Mouse (Mus musculus): ENCODE data around the gene Erbb4. TPM values are rescaled to one million over a fixed set of nuclear protein-coding genes. Genes with fewer than 3 reads are reported as not detected.
A peak's percentile ranks its signal among the peaks of the same experiment; 100 is the strongest.

Erbb4 gene
- polyA plus RNA-seq, 1 experiment from 2014 or later: 0.65 TPM

DNA sequence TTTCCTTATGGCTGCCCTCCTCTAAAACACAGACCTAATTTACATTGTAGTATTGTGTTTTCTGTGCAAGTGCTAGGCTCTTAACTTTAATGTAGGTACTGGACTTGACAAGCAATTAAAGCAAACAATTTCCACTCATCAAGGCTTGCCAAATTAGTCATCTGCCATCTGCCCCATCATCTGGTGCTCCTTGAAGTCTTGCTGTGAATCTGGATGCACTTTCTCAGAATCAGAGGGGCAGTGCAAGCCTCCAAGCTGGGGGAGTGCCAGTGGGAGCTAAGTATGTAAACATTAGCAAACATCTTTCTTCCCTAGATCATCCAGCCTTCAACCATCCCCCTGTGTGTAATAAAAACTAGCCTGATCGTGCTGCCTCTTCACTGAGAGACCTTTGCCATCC is 358.9 kb downstream of the Erbb4 start:
- Histone ChIP-seq H3K4me2 (no peak overlapping the region), H3K27ac (no peak overlapping the region), H3K9ac (replicated peaks) (no peak overlapping the region), H3K4me3 (replicated peaks) (no peak overlapping the region), H3K9me3 (no peaks in the 10 kb centered on the region), H3K36me3 (no peaks in the 10 kb centered on the region), H3K4me1 (replicated peaks) (no peaks in the 10 kb centered on the region), H3K27me3 (no peaks in the 10 kb centered on the region)
- no peak for ATAC-seq (ENCODE audit: insufficient number of reproducible peaks, insufficient read depth, low FRiP score, low TSS enrichment, low read depth)
- 31% methylated on average over 1 of the region's 1 CpGs for whole genome bisulfite sequencing

DNA sequence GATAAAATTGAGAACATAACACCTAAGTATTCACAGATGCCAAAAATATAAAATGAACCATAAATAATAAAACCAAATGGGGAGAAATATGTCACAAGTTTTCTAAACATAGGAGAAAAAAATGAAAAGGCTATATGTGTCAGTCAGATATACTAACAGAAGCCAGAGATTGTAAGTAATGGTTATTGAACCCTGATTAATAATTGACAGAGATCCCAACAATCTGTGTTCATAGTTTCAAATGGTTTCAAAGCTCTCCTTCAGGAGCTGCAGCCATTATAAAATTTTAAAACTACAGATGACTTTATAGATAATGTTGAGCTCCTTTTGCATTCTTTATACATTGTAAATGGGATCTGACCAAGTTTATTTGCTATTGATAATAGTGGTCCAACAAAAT is 426.4 kb downstream of the Erbb4 start:
- H3K36me3 ChIP-seq: no peaks in the 10 kb centered on the region
- H3K9me3 ChIP-seq: no peaks in the 10 kb centered on the region
- no peaks in the 10 kb centered on the region for H3K4me1 ChIP-seq (replicated peaks)
- H3K9ac ChIP-seq (replicated peaks): no peak overlapping the region
- no peak overlapping the region for H3K4me2 ChIP-seq
- no peak for ATAC-seq (ENCODE audit: insufficient number of reproducible peaks, insufficient read depth, low FRiP score, low TSS enrichment, low read depth)
- H3K27ac ChIP-seq: no peak overlapping the region
- H3K27me3 ChIP-seq: no peaks in the 10 kb centered on the region
- H3K4me3 ChIP-seq (replicated peaks): no peak overlapping the region

DNA sequence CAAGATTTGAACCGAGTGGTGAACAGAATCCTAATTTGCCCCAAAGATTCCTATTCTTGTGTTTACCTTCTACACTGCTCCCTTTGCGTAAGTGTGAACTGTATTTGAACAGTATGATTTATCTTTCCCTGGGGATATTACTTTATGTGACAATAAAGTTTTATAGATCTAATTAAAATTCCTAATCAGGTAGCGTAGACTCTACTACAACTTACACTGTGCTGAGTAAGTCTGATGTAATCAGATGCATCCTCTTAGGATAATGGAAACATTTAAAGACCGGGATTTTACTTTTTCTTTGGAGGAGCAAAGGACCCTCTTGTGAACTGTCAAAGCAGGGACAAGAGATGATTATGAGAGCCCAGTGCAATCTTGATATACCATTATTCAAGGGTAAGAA is 433.2 kb downstream of the Erbb4 start:
- ATAC-seq (ENCODE audit: insufficient number of reproducible peaks, insufficient read depth, low FRiP score, low TSS enrichment, low read depth): 0 out of 2 replicates have a peak, but pooled peaks have one; percentile 47
- Histone ChIP-seq H3K4me2 (no peak overlapping the region), H3K4me3 (replicated peaks) (no peak overlapping the region), H3K9ac (replicated peaks) (no peak overlapping the region), H3K4me1 (replicated peaks) (no peaks in the 10 kb centered on the region), H3K27me3 (no peaks in the 10 kb centered on the region), H3K9me3 (no peaks in the 10 kb centered on the region), H3K36me3 (no peaks in the 10 kb centered on the region), H3K27ac (no peak overlapping the region)
- 58% methylated on average over 4 of the region's 4 CpGs for WGBS

DNA sequence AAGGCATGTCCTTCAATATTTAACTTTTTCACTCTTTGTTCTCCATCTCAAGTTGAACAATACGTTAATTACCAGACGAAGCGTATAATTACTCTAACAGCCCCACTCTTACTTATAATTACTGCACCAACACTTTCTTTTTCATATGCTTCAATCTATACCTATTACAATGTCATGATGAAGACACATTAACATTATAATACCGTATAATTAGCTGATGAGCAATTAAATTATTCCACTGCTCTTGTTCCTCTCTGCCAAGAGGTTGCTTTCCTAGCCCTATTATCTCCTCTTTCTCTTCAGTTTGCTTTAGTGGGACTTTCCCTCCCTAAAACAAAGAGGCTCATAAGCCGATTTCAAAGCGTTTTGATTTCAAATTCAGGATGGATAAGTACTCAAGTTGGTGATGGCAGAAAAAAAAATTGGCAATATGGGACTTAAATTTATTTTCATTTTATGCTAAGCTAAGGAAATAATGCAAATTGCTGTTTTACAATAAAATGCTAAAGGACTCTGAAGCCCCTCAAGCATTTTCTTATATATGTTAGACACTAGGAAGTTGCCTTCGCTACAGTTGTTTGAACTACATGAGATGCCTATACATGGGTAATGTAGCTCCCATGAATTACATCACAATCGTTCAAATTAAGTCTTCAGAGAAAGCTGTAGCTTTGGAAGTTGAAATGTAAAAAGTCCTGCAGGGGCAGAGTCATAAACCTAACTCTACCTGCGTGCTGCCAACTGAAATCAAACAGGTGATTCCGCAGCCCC is 440.8 kb downstream of the Erbb4 start:
- no peaks in the 10 kb centered on the region for H3K9me3 ChIP-seq
- ATAC-seq (ENCODE audit: insufficient number of reproducible peaks, insufficient read depth, low FRiP score, low TSS enrichment, low read depth): no peak
- H3K9ac ChIP-seq (replicated peaks): no peak overlapping the region
- no peak overlapping the region for H3K4me2 ChIP-seq
- no peaks in the 10 kb centered on the region for H3K27me3 ChIP-seq
- WGBS: 87% methylated on average over 10 of the region's 10 CpGs
- no peaks in the 10 kb centered on the region for H3K36me3 ChIP-seq
- no peak overlapping the region for H3K4me3 ChIP-seq (replicated peaks)
- no peak overlapping the region for H3K27ac ChIP-seq
- no peaks in the 10 kb centered on the region for H3K4me1 ChIP-seq (replicated peaks)

DNA sequence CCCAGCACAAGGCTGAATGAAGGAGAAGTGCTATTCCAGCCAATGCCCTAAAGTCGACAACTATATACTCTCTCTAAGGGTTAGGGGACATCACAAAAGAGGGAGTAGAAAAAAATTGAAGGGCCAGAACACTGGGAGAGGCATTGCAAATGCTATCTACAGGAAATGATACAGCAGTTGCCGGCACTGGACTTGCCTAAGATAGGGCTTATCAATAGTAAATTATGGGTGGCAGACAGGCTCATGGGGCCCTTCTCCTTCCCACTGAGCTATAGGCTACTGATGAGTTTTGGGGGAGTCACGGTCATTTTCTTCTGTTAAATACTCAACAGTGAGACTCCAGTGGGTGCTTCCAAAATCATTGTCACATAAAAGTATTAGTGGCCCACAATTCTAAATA is 517.4 kb downstream of the Erbb4 start:
- H3K27me3 ChIP-seq: no peaks in the 10 kb centered on the region
- ATAC-seq (ENCODE audit: insufficient number of reproducible peaks, insufficient read depth, low FRiP score, low TSS enrichment, low read depth): no peak

DNA sequence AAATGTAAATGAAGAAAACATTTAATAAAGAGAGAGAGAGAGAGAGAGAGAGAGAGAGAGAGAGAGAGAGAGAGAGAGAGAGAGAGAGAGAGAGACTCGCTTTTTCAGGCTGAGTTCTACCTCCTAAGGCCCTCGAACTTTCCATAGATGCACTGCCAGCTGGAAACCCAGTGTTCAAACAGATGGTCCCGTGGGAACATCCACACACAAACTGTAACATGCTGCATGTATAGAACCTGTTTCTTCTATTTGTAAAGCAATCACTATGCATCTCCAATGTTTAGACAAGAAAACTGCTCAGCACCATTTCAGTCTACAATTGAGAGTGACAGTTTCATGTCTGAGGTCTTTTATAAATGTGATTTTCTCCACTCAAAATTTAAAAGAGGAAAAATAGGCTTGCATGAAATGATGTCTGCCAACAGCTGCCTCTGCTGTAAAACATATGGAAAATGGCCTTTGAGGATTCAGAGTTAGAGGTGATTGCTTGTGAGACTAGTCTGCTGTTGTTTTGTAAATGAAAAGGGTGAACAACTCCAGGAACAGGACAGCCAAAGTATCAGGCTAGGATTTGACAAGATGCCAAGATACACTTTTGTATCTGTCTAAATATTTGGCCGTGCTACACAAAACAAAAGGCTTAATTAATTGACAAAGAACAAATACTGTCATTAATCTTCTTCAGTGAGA is 533.9 kb downstream of the Erbb4 start:
- Histone ChIP-seq H3K27ac (no peak overlapping the region), H3K4me1 (replicated peaks) (no peaks in the 10 kb centered on the region), H3K4me3 (replicated peaks) (no peak overlapping the region), H3K36me3 (no peaks in the 10 kb centered on the region), H3K27me3 (no peaks in the 10 kb centered on the region), H3K9ac (replicated peaks) (no peak overlapping the region), H3K4me2 (no peak overlapping the region), H3K9me3 (no peaks in the 10 kb centered on the region)
- WGBS: 85% methylated on average over 4 of the region's 4 CpGs
- ATAC-seq (ENCODE audit: insufficient number of reproducible peaks, insufficient read depth, low FRiP score, low TSS enrichment, low read depth): no peak

More for the DNA sequence above, 517.4 kb downstream of the Erbb4 start:
- WGBS: 90% methylated on average over 3 of the region's 3 CpGs
- Histone ChIP-seq H3K27ac (no peak overlapping the region), H3K4me1 (replicated peaks) (no peaks in the 10 kb centered on the region), H3K4me3 (replicated peaks) (no peak overlapping the region), H3K9me3 (no peaks in the 10 kb centered on the region), H3K4me2 (no peak overlapping the region), H3K36me3 (no peaks in the 10 kb centered on the region), H3K9ac (replicated peaks) (no peak overlapping the region)

DNA sequence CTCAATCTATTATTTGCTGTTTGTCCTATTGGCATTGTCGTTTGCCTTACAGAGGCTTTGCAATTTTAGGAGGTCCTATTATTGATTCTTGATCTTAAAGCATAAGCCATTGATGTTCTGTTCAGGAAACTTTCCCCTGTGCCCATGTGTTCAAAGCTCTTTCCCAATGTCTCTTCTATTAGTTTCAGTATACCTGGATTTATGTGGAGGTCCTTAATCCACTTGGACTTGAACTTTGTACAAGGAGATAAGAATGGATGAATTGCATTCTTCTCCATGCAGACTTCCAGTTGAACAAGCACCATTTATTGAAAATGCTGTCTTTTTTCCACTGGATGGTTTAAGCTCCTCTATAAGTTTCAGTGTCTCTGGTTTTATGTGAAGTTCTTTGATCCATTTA is 536.9 kb downstream of the Erbb4 start:
- Histone ChIP-seq H3K36me3 (no peaks in the 10 kb centered on the region), H3K4me3 (replicated peaks) (no peak overlapping the region), H3K9ac (replicated peaks) (no peak overlapping the region), H3K9me3 (no peaks in the 10 kb centered on the region), H3K4me1 (replicated peaks) (no peaks in the 10 kb centered on the region), H3K4me2 (no peak overlapping the region), H3K27ac (no peak overlapping the region), H3K27me3 (no peaks in the 10 kb centered on the region)
- ATAC-seq (ENCODE audit: insufficient number of reproducible peaks, insufficient read depth, low FRiP score, low TSS enrichment, low read depth): no peak
- WGBS: 82% methylated on average over 1 of the region's 1 CpGs

DNA sequence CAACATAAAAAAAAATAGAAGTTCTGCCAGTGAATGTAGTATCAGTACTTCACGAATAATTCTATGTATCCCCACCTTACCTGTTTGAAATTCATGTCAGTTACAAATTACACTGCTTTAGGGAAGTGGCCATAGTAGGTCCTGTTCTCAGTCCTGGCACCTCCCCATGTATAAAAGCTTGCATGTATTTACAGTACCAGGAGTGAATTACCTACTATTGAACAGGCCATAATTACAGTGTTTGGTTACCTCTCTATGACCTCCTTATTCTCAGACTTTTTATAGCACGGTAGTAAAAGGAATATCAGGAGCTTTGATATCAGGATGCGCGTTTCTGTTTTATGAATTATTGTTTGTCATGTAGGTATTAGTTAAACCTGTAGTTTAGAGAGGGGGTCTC is 564.9 kb downstream of the Erbb4 start:
- 85% methylated on average over 4 of the region's 4 CpGs for WGBS
- Histone ChIP-seq H3K4me1 (replicated peaks) (no peaks in the 10 kb centered on the region), H3K27me3 (no peaks in the 10 kb centered on the region), H3K36me3 (no peaks in the 10 kb centered on the region), H3K9me3 (no peaks in the 10 kb centered on the region), H3K4me2 (no peak overlapping the region), H3K4me3 (replicated peaks) (no peak overlapping the region), H3K27ac (no peak overlapping the region), H3K9ac (replicated peaks) (no peak overlapping the region)
- no peak for ATAC-seq (ENCODE audit: insufficient number of reproducible peaks, insufficient read depth, low FRiP score, low TSS enrichment, low read depth)

DNA sequence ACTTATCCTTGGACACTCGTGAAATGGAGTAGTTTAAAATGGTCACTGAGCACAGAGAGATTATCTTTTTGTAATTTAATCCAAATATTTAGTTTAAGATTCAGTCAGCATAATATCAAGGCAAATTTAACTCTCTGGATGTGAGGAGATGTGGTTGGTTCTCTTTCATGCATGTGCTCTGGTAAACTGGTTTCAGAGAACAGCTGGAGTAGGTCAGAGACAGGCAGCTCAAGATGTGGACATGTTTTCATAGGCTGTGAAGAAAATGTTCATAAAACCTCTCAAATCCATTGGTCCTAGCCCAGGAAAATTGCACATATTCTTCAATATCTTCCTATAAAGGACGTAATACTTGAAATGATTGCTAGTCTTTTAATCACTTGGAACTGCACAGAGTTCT is 590.0 kb downstream of the Erbb4 start:
- H3K4me2 ChIP-seq: no peak overlapping the region
- WGBS: 62% methylated on average over 2 of the region's 2 CpGs
- no peak overlapping the region for H3K27ac ChIP-seq
- H3K4me1 ChIP-seq (replicated peaks): no peaks in the 10 kb centered on the region
- no peaks in the 10 kb centered on the region for H3K36me3 ChIP-seq
- H3K4me3 ChIP-seq (replicated peaks): no peak overlapping the region
- no peak overlapping the region for H3K9ac ChIP-seq (replicated peaks)
- H3K9me3 ChIP-seq: no peaks in the 10 kb centered on the region
- no peaks in the 10 kb centered on the region for H3K27me3 ChIP-seq
- ATAC-seq (ENCODE audit: insufficient number of reproducible peaks, insufficient read depth, low FRiP score, low TSS enrichment, low read depth): no peak

DNA sequence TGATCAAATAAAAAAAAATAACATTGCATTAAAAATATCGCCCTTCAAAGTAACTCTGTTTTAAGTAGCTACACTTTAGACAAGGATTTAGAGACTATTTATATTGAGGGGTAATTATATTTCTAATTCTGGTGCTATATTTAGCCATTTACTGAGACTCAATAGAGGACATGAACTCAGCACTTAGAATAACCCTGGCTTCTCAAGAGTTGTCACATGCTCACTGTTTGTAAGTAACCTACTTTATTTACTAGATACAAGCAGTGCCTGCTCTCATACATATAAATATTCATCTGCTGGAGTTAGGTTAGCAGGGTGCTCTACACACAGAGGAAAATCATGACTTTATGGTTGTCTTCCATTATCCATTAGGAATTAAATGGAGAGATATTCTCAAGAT is 604.0 kb downstream of the Erbb4 start:
- Histone ChIP-seq H3K27ac (no peak overlapping the region), H3K9ac (replicated peaks) (no peak overlapping the region), H3K4me3 (replicated peaks) (no peak overlapping the region), H3K4me1 (replicated peaks) (no peaks in the 10 kb centered on the region), H3K36me3 (no peaks in the 10 kb centered on the region), H3K4me2 (no peak overlapping the region), H3K27me3 (no peaks in the 10 kb centered on the region), H3K9me3 (no peaks in the 10 kb centered on the region)
- ATAC-seq (ENCODE audit: insufficient number of reproducible peaks, insufficient read depth, low FRiP score, low TSS enrichment, low read depth): no peak
- WGBS: 86% methylated on average over 1 of the region's 1 CpGs

DNA sequence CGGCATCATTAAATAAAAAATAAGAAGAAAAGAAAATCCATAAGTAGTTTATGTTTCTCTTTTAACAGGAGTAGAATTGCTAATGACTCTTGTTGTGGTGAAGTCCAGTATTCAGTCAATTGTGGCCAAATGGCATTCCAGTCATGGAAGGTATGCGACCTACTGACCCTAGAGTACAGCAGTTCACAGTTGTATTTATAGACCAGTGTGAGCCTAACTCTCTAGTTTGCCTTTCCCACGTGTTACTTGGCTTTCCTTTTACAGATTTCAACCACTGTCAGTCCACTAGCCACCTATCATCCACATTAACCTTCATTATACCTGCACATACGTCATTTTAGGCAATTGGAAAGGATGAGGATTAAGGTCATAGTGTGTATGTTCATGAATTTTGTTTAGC is 606.3 kb downstream of the Erbb4 start:
- no peak overlapping the region for H3K4me3 ChIP-seq (replicated peaks)
- no peak for ATAC-seq (ENCODE audit: insufficient number of reproducible peaks, insufficient read depth, low FRiP score, low TSS enrichment, low read depth)
- H3K4me1 ChIP-seq (replicated peaks): no peaks in the 10 kb centered on the region
- WGBS: 48% methylated on average over 4 of the region's 4 CpGs
- H3K9me3 ChIP-seq: no peaks in the 10 kb centered on the region
- no peak overlapping the region for H3K9ac ChIP-seq (replicated peaks)
- no peak overlapping the region for H3K4me2 ChIP-seq
- no peak overlapping the region for H3K27ac ChIP-seq
- H3K36me3 ChIP-seq: no peaks in the 10 kb centered on the region
- no peaks in the 10 kb centered on the region for H3K27me3 ChIP-seq
